Mouse (Mus musculus): ENCODE data around the gene Nisch.
A peak's percentile ranks its signal among the peaks of the same experiment; 100 is the strongest.

Gene Nisch

DNA sequence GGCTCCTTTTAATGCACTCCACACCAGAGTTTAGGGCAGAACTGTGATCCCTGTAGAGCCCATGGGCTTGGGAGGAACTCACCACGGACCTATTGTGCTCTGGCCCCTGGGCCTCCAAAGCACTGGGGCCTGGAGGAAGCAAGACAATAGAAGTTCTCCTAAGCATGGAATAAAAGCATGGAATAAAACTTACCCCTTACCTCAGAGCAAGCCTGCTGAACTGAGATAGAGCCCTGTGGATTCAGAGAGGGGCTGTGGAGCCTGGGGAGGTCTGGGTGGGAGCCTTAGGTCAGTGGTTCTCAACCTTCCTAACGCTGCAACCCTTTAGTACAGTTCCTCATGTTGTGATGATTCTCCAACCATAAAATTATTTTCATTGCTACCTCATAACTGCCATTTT, at the start of gene Nisch:
Gene Nisch, minus strand, starts transcription at position 101 of the 400 bp plus-strand sequence.
- no peak for DNase-seq (ENCODE audit: low spot score)

GRCm38 (mm10) chr14:31260932-31261331, 44.2 kb upstream of the Nisch start:
- DNase-seq (ENCODE audit: low spot score) = no peak

GRCm38 (mm10) chr14:31260374-31260773, 43.6 kb upstream of the Nisch start:
- DNase-seq (ENCODE audit: low spot score) = no peak

- DNase-seq (ENCODE audit: low spot score) = no peak
Observed at GRCm38 (mm10) chr14:31258476-31259050, 41.8 kb upstream of the Nisch start.

DNA sequence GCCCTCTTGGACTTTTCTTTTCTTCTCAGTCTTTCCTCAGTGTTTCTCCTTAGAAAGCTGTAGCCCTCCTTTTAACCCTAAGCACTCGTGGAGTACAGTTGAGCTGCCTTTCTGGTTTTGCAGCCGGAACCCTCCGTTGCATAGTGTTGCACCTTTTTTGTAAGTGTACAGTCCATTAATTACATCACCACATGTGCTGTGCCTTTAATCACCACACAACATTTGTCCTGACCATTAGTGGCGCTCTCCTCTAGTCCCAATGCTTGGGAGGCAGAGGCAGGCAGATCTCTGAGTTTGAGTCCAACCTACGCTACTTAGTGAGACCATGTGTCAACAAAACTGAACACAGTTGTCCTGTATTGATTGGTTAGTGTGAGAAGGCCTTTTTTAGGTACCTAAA, 35.3 kb upstream of the Nisch start:
- no peak for DNase-seq (ENCODE audit: low spot score)

DNA sequence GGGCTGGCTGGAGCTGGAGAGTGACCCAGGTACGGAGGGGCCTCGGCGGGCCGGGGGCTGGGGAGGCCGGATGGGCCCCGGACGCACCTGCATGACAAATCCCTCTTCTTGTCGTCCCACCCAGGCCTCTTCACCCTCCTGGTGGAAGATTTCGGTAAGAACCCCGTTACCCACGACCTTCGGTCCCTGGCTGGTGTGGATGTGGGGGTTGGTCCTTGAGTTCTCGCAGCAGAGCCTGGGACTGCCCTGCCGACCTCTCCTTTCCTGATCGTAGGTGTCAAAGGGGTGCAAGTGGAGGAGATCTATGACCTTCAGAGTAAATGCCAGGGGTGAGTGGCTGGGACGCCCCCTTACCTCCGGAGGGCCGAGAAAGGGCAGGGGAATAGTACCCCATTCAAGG, 34.9 kb upstream of the Nisch start:
- DNase-seq (ENCODE audit: low spot score) = no peak

DNA sequence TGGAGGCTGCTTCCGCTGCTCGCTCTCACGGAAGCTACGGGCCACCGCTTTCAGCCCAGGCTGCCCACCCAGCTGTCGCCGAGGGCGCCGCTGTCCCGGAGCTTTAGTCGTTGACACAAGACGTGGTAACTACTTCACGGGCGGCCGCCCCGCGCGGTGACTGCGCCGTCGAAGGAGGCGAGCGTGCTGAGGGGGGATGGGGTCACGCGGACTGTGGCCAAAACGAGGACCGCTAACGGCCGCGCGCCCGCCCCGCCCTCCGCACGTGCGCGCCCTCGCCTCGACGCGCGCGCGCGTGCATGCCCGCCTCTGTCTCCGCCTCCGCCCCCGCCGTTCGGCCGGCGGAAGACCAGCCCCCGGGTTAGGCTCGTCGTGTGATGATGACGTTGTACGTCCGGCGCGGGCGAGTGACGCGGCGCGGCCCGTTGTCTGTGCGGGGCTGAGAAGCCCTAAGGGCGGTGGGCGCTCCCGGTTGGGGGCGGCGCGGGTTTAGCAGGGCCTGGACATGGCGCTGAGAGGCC, 34.4 kb upstream of the Nisch start, which contains the start of the genes Phf7 and Bap1:
Gene Phf7, minus strand, starts transcription at position 234 of the 521 bp plus-strand sequence.
Gene Bap1, plus strand, starts transcription at position 367 of the 521 bp plus-strand sequence.
- DNase-seq (ENCODE audit: low spot score) = peak; percentile 99

GRCm38 (mm10) chr14:31250222-31251083, 33.7 kb upstream of the Nisch start:
- peak; percentile 80 for DNase-seq (ENCODE audit: low spot score)

GRCm38 (mm10) chr14:31248396-31248795, 31.6 kb upstream of the Nisch start:
- no peak for DNase-seq (ENCODE audit: low spot score)

GRCm38 (mm10) chr14:31245946-31246345, 29.2 kb upstream of the Nisch start:
- no peak for DNase-seq (ENCODE audit: low spot score)

- no peak for DNase-seq (ENCODE audit: low spot score)
Observed at GRCm38 (mm10) chr14:31244777-31245176, 28.0 kb upstream of the Nisch start.

- no peak for DNase-seq (ENCODE audit: low spot score)
Observed at GRCm38 (mm10) chr14:31240528-31240927, 23.8 kb upstream of the Nisch start.

DNA sequence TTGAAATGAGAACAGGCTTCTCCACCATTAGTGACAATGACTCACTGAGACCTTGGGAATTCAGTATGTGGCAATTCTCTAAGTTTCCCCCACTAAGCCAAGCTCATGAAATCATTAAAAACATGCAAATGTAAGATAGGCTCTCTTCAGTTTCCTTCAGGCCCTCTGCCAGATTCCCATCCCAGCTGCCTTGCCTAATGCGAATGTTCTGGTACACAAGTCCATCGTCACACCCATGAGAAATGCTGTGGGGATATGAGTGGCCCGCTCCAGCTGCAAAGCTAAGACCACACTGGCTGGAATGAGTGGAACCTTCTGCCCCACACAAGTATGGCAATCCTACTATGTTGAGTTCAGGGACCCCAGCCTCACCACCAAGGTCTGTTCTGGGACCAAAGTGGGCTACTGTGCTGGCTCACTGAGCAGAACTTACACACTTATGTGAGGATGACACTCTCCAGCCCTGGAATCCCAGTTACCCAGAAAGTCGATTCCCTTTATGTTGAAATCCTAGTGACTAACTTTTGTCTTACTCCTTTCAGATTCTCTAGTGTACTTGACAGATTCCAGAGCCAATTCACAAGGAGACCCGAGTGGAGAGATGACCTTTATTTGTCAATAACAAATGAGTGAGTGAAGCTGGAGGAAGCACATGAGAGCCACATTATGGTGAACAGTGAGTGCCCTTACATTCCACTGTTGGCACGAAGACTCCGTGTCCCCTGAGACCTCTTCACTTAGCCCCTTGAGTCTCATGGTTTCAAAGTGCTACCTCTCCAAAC, 20.5 kb upstream of the Nisch start:
- no peak for DNase-seq (ENCODE audit: low spot score)

DNA sequence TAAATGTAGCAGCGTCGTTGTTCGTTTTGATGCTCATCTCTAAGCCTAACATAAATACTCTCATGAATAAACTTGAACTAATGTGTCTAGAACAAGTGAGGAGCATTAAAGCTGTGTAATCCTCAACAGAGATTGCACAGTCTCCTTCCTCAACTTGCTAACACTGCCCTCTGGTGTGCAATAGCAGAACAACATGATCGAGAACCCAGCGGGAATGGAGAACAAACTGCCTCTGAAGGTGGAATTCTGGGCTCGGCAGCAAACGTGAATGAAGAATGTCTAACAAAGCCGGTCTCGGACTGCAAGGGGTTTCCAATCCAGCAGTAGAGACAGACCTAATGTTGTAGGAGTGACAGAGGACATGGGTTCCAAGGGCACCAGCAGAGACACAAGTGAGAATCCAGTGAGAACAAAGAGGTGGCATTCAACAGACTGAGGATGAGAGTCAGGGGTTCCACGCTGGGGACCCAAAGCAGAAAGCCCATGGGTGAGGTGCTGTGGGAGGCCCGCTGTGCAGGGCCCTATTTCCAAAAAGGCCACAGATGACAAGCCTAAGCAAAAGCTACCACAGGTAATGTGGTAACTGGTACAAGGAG, 17.3 kb upstream of the Nisch start:
- DNase-seq (ENCODE audit: low spot score) = peak; percentile 89

- no peak for DNase-seq (ENCODE audit: low spot score)
Observed at GRCm38 (mm10) chr14:31233070-31233995, 16.6 kb upstream of the Nisch start.

- no peak for DNase-seq (ENCODE audit: low spot score)
Observed at GRCm38 (mm10) chr14:31232404-31233069, 15.8 kb upstream of the Nisch start.

GRCm38 (mm10) chr14:31230442-31230841, 13.7 kb upstream of the Nisch start:
- DNase-seq (ENCODE audit: low spot score) = no peak

DNA sequence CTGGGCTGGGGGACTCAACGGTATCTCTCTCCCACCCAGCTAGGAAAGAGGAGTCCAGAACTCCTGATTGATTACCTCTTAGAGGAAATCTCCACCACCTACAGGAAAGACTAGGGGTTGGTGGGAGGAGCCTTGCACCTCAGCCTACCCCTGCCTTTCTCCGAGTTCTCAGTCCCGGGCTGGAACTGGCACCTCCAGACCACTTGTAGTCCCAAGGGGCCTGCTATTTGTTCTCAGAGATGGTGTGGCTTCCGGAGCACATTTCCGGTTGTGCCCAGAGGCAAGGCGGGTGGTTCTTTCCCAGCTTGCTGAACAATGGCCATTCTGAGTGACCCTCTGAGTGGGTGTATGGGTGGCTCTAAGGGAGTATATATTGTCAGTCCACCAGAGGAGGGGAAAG, 11.5 kb upstream of the Nisch start:
- no peak for DNase-seq (ENCODE audit: low spot score)

DNA sequence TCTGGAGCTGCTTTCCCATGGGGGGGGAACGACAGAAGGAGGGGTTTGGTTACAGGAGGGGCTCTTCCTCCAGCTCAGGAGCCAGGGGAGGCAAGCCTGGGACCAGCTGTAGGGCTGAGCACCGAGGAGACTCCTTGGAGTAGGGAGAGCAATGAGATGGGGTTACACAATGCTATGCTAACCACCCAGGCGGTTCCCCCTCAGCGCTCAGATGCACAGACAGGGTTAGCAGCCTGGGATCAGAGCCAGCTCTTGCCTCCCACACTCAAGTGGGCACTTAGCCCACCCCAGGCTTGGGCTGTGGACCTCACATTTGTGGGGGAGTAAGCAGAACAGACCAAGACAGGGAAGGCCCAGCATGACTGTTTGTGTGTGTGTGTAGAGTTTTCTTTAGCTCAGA, 10.2 kb upstream of the Nisch start:
- DNase-seq (ENCODE audit: low spot score) = no peak

GRCm38 (mm10) chr14:31217666-31218065, 920 bp upstream of the Nisch start, which contains the start of gene Sema3g:
Sema3g (plus strand) TSS chr14:31217860.
- DNase-seq (ENCODE audit: low spot score) = peak; percentile 86

All from embryo, embryonic 10 days (tissue).